Mouse (Mus musculus) kidney, adult 9 months (tissue): ENCODE measurements at regions not wholly inside any gene's neighbourhood (a gene's known extent, or its start where the extent isn't known, plus 50 kb on each side); places are given as distances from the start of the nearest gene placed in this dataset.

ENCODE experiments used
- DNase-seq: peaks from one replicate; pipeline ENCODE4 v3.0.0; 2022

DNA sequence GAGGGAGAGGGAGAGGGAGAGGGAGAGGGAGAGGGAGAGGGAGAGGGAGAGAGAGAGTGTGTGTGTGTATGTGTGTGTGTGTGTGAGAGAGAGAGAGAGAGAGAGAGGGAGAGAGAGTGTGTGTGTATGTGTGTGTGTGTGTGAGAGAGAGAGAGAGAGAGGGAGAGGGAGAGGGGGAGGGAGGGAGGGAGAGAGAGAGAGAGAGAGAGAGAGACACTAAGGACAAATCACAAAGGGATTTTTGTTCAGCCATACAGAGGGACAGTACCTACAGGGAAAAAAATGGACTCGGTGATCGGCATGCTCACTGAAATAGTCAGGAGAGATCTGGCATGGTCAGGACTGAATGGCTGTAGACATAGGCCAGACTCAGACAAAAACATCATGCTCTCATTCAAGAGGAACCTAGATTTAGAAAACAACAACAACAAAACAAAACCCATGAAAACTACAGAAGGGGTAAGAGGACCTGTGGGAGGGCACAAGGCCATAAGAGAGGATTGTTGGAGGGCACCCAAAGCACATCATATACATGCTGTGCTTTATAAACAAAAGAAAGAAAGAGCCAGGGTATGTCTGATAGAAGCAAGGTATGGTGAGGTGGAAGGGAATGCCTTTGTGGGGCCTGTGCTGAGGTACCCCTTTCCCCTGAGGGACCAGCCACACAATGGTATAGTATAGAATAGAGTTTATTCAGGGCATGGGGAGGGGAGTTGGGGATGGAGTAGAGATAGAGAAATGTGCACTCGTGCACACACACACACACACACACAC, 127.0 kb upstream of the Med14 start:
- DNase-seq, result no peak

GRCm38 (mm10) chrX:12888010-12888707, 126.3 kb upstream of the Med14 start:
- DNase-seq, result no peak

- no peak for DNase-seq
Measured at GRCm38 (mm10) chrX:12887516-12887915, 125.6 kb upstream of the Med14 start.

- no peak for DNase-seq
Measured at GRCm38 (mm10) chrX:12886160-12887048, 124.5 kb upstream of the Med14 start.

DNA sequence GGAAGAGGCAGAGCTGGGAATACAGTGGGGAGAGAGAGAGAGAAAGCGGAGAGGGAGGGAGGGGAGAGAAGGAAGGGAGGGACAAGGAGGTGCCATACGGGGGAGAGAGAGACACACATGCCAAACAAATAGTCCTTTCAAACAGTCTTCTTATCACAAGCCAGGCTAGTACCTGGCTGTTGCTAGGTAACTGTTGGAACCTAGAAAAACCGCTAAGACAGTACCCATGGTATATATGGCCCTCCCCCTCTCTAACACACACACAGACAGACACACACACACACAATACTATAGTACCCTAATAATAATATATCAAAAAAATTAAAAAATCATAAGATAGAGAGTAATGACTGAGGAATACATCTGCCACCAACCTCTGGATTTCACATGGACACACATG, 117.4 kb upstream of the Med14 start:
- no peak for DNase-seq

DNA sequence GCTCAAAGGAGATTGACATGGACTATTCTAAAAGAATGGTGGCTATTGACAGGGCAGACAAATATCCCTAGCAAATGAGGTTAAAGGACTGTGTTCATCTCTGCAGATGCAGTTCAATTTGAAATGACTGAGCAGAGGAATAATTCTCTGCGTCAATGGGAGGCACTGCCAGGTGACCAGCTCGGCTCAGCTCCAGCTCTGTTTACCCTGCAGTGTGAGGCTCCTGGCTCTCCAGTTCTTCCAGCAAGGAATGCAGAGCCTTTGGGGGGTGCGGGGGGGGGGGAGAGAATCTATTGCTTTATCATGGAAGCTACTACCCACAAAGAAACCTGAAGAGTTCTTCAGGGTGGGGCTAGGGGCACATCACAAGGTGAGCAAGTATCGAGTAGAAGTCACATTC, 115.6 kb upstream of the Med14 start:
- no peak for DNase-seq

- peak; percentile 76 for DNase-seq
Measured at GRCm38 (mm10) chrX:12873698-12874144, 111.8 kb upstream of the Med14 start.

DNA sequence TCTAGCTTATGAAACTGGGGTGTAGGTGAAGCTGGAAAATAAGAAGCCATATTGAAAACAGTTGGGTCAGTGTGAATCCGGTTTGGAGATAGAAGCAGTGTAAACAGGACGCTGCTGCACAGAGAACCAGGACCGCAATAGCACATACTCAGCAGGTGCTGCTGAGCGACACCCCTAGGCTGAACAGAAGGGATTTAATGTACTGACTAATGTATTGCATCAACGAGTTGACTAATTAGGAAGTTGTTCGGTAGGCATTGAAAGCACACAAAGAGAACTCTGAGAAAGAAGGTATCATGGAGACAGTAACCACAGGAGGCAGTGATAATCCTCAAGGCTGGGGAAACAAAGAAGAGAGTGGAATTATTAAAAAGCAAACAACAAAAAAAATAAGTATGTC, 111.4 kb upstream of the Med14 start:
- no peak for DNase-seq

DNA sequence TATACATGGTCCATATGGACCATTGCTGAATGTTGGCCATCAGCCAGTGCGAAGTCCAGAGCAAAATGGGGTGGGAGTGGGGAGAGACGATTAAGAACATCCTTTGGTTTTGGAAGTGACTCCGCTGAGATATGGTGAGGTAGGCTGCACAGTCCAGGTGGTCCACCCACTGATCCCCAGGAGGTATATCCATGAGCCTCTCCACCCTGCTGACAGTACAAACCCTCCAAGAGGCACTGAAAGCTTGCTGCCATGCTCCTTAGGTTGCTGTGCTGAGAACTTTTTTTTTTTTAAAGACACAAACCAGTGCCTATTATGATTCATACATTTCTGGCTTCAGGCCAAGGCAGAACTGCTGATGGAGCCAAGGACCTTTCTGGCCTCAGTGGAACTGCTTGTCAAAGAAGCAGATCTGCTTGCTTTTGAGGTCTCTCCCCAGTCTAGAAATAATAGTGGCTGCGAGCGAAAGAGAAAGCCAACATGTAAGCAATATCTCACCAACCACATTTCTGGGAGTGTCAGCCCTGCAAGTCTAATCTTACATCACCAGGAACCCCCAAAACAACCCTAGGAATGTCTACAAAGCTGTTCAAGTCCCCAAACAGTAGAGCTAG, 105.1 kb upstream of the Med14 start:
- no peak for DNase-seq

- DNase-seq, result no peak
Measured at GRCm38 (mm10) chrX:12866176-12866575, 104.3 kb upstream of the Med14 start.

GRCm38 (mm10) chrX:12860168-12860567, 98.3 kb upstream of the Med14 start:
- peak; percentile 53 for DNase-seq

GRCm38 (mm10) chrX:12858757-12859156, 96.9 kb upstream of the Med14 start:
- no peak for DNase-seq

GRCm38 (mm10) chrX:12857881-12858755, 96.2 kb upstream of the Med14 start:
- DNase-seq, result peak; percentile 52

- peak; percentile 18 for DNase-seq
Measured at GRCm38 (mm10) chrX:12855425-12855824, 93.6 kb upstream of the Med14 start.

GRCm38 (mm10) chrX:12851684-12852083, 89.8 kb upstream of the Med14 start:
- DNase-seq, result peak; percentile 62

GRCm38 (mm10) chrX:12844431-12844830, 82.6 kb upstream of the Med14 start:
- no peak for DNase-seq

DNA sequence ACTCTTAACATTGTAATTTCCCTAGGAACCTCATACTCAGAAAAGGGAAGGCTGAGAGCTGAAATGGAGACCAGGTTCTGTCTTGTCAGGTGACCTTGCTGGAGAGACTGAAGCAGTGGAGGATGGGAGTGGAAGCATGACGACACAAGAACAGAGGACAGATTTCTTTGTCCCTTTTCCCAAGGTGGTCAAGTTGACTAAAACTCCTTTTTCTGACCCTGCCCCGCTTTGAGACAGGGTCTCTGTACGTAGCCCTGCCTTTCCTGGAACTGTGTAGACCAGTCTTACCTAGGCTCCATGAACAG, 79.1 kb upstream of the Med14 start:
- DNase-seq, result no peak

- DNase-seq, result peak; percentile 87
Measured at GRCm38 (mm10) chrX:12840160-12841020, 78.5 kb upstream of the Med14 start.

DNA sequence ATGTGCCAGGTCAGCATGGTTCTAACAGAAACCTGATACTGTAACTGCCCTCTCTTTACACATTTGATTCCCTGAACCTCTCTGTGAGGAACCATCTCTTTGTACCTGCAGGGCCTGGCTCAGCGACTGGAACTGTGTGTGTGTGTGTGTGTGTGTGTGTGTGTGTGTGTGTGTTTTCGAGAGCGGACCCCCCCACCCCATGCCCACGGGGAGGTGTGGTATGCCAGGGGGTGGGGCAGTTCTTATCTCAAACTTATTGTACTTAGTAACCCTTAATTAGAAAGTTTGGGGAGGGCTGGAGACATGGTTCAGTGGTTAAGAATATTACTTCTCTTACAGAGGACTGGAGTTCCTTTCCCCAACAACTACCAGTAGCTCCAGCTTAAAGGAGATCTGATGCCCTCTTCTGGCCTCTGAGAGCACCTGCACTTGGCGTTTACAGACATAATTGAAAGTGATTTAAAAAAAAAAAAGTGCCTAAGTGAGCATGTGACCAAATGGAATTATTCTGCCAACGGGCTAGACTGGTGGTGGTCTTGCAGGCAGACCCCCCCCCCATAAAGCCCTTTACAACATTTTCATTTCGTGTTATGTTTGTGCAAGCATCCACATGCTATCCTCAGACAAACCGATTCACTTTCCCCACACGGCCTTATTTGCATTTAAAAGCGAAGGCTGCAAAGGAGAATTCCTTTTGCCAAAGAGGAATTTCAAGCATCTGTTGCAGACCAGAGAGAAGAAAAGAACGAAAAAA, 77.7 kb upstream of the Med14 start:
- peak; percentile 75 for DNase-seq

- DNase-seq, result peak; percentile 67
Measured at GRCm38 (mm10) chrX:12837821-12838220, 75.9 kb upstream of the Med14 start.
